Mouse (Mus musculus): ENCODE results near the gene Mcat. TPM values are rescaled to one million over a fixed set of nuclear protein-coding genes. Genes with fewer than 3 reads are reported as not detected.
A peak's percentile ranks its signal among the peaks of the same experiment; 100 is the strongest.
"Not testable (repeated sequence)": the region's sequence is repeated elsewhere in the genome, so short reads cannot be mapped to it uniquely, and the experiment has no call there.

Gene Mcat
- polyA plus RNA-seq, 1 experiment from 2014 or later = 41.1 TPM

DNA sequence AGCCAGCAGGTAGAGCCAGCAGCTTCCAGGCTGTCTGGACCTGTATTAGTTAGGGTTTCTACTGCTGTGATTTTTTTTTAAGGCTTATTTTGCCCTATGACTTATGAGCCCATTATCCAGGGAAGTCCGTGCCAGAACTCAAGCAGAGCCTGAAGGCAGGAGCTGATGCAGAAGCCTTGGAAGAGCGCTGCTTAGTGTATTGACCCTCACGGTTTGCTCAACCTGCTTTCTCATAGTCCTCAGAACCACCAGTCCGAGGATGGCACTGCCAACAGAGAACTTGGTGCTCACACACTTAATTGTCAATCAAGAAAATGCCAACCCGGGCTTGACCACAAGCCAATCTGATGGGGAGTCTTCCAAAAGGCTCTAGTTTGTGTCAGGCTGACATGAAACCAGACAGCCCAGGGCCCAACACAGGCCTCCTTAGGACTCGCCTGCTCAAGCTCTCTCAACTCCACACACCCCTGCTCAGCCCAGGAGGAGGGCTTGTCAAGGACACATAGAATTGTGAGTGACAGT, 42.7 kb downstream of the Mcat start:
- H3K9me3 ChIP-seq (ENCODE audit: control insufficient read depth, low read length) = no peaks in the 10 kb centered on the region
- H3K27me3 ChIP-seq (replicated peaks; ENCODE audit: control insufficient read depth, insufficient read depth, low read length) = peaks cover 15% of the 10 kb centered on the region
- peaks cover 10% of the 10 kb centered on the region for H3K4me1 ChIP-seq (replicated peaks; ENCODE audit: control insufficient read depth, insufficient read depth, low read length)
- no peaks in the 10 kb centered on the region for H3K36me3 ChIP-seq (ENCODE audit: control insufficient read depth, insufficient read depth, low read length)
- ATAC-seq (replicated peaks; ENCODE audit: low FRiP score, low TSS enrichment, low read depth) = no peak
- WGBS = 83% methylated on average over 6 of the region's 6 CpGs
- no peak overlapping the region for H3K4me2 ChIP-seq (ENCODE audit: low read length)
- no peak for DNase-seq (ENCODE audit: low spot score)
- H3K4me3 ChIP-seq (ENCODE audit: low read depth, low read length) = no peak overlapping the region
- H3K9ac ChIP-seq (ENCODE audit: low read length) = no peak overlapping the region
- H3K27ac ChIP-seq (ENCODE audit: low read depth) = no peak overlapping the region

DNA sequence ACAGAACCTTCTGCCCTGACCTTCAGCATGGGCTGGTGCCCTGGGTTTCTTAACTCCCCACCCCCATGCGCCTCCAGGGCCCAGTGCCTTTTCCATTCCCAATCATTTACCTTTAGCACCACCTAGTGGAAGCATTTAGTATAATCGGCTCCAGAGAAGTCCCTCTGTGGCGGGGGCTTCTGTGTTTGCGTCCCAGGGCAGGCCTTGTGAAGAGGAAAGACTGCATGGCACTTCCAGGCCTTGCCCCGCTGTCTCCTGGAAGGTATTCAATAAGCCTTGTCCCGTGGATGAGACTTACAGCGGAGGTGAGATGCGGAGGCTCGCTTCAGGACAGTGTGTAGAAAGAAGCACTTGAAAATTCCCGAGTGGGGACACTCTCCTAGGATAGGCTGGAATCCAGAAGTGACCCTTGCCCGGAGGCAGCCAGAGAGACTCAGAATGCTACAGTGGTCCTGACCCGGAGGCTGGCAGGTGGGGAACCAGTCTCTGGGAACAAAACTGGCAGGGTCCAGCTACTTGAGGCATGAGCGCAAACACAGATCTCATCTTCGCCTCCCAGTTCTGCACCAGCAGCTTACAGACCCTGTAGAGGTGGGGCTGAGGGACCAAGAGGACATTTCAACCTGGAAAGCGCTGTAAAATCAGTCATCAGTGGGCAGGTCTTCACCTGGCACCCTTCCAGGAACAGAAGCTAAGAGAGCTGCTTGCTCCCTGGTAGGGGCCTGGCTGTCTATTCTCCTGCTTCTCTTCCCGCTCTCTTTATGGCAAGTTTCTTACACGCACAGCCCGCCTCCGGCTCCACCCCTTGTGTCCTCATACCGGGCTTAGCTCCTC, 45.2 kb downstream of the Mcat start:
- Histone ChIP-seq H3K4me2 (ENCODE audit: low read length) (peak overlapping the region; percentile 6; the same call in 1 of the 2 replicates), H3K4me3 (ENCODE audit: low read depth, low read length) (no peak overlapping the region), H3K4me1 (replicated peaks; ENCODE audit: control insufficient read depth, insufficient read depth, low read length) (peaks cover 10% of the 10 kb centered on the region), H3K27me3 (replicated peaks; ENCODE audit: control insufficient read depth, insufficient read depth, low read length) (no peaks in the 10 kb centered on the region; the same call in 1 of the 2 replicates), H3K27ac (ENCODE audit: low read depth) (no peak overlapping the region), H3K36me3 (ENCODE audit: control insufficient read depth, insufficient read depth, low read length) (no peaks in the 10 kb centered on the region), H3K9ac (ENCODE audit: low read length) (no peak overlapping the region), H3K9me3 (ENCODE audit: control insufficient read depth, low read length) (no peaks in the 10 kb centered on the region)
- DNase-seq (ENCODE audit: low spot score) (peak; percentile 76), ATAC-seq (replicated peaks; ENCODE audit: low FRiP score, low TSS enrichment, low read depth) (peak; percentile 73)
- WGBS = 32% methylated on average over 20 of the region's 20 CpGs

DNA sequence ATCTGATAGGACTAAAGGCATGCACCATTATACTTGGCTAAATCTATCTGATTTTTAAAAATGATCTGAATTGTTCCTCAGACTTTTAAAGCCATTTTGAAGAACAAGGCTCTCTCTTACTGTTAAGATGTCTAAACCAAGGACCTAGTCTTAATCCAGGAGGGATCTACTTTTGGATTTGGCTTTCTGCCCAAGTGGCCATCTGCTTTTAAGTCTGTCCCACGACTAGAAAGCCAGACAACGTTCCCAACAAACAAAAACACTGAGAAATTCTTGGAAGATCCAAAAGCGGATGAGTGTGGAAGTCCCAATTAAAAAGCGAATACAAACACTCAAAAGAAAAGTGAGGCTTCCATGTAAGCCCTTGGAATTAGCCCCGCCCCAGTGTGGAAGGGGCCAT, 48.6 kb downstream of the Mcat start:
- Histone ChIP-seq H3K4me1 (replicated peaks; ENCODE audit: control insufficient read depth, insufficient read depth, low read length) (peaks cover 6% of the 10 kb centered on the region), H3K9ac (ENCODE audit: low read length) (no peak overlapping the region), H3K9me3 (ENCODE audit: control insufficient read depth, low read length) (no peaks in the 10 kb centered on the region), H3K36me3 (ENCODE audit: control insufficient read depth, insufficient read depth, low read length) (no peaks in the 10 kb centered on the region), H3K4me3 (ENCODE audit: low read depth, low read length) (no peak overlapping the region), H3K27ac (ENCODE audit: low read depth) (no peak overlapping the region), H3K27me3 (replicated peaks; ENCODE audit: control insufficient read depth, insufficient read depth, low read length) (no peaks in the 10 kb centered on the region; the same call in 1 of the 2 replicates), H3K4me2 (ENCODE audit: low read length) (no peak overlapping the region)
- 70% methylated on average over 5 of the region's 5 CpGs for WGBS
- ATAC-seq (replicated peaks; ENCODE audit: low FRiP score, low TSS enrichment, low read depth) = no peak
- no peak for DNase-seq (ENCODE audit: low spot score)

- DNase-seq (ENCODE audit: low spot score) (no peak), ATAC-seq (replicated peaks; ENCODE audit: low FRiP score, low TSS enrichment, low read depth) (no peak)
- H3K4me1 ChIP-seq (replicated peaks; ENCODE audit: control insufficient read depth, insufficient read depth, low read length) = no peaks in the 10 kb centered on the region
- H3K4me2 ChIP-seq (ENCODE audit: low read length) = no peak overlapping the region
- H3K4me3 ChIP-seq (ENCODE audit: low read depth, low read length) = no peak overlapping the region
- no peaks in the 10 kb centered on the region for H3K9me3 ChIP-seq (ENCODE audit: control insufficient read depth, low read length)
- H3K36me3 ChIP-seq (ENCODE audit: control insufficient read depth, insufficient read depth, low read length) = no peaks in the 10 kb centered on the region
- no peaks in the 10 kb centered on the region; the same call in 1 of the 2 replicates for H3K27me3 ChIP-seq (replicated peaks; ENCODE audit: control insufficient read depth, insufficient read depth, low read length)
- H3K9ac ChIP-seq (ENCODE audit: low read length) = no peak overlapping the region
- H3K27ac ChIP-seq (ENCODE audit: low read depth) = no peak overlapping the region
- WGBS = 73% methylated on average over 13 of the region's 13 CpGs
Measured at GRCm38 (mm10) chr15:83512489-83513281, 50.9 kb downstream of the Mcat start.

DNA sequence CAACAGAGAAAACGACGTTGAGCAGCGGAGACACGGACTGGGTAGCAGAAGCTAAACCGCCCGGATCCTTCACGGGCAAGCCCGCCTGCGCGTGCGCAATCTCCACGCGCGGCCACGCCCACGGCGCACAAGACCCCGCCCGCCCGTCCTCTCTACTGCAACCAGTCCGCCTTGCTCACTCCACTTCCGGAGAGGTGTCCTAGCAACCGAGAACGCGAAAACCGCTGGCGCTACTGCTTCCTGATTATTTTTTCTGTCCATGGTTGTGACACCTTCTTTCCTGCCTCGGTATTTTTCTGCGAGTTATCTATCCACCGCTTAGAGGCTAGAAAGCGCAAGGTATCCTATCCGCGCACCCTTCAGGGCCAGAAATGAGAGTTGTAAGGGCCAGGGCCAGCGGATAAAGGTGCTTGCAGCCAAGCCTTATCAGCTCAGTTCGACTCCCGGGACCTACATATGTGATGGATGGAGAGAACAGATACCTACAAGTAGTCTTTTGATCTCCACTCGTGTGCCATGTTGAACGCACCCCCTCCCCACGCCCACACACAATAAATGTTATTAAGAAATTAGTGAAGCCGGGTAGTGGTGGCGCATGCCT, 52.7 kb downstream of the Mcat start, which contains the start of gene Ttll1:
Gene Ttll1 (minus strand): TSS at position 89 of the 601 bp plus-strand sequence.
- no peaks in the 10 kb centered on the region; the same call in 1 of the 2 replicates for H3K27me3 ChIP-seq (replicated peaks; ENCODE audit: control insufficient read depth, insufficient read depth, low read length)
- 0 out of 2 replicates have a peak within 1 kb of the TSS, but pooled peaks have one; percentile 33 for H3K27ac ChIP-seq (ENCODE audit: low read depth)
- H3K4me2 ChIP-seq (ENCODE audit: low read length) = peak within 1 kb of the TSS; percentile 82
- DNase-seq (ENCODE audit: low spot score) (peak; percentile 95), ATAC-seq (replicated peaks; ENCODE audit: low FRiP score, low TSS enrichment, low read depth) (peak; percentile 95)
- peak within 1 kb of the TSS; percentile 44 for H3K9ac ChIP-seq (ENCODE audit: low read length)
- peak within 1 kb of the TSS; percentile 61 for H3K4me3 ChIP-seq (ENCODE audit: low read depth, low read length)
- no peaks in the 10 kb centered on the region for H3K4me1 ChIP-seq (replicated peaks; ENCODE audit: control insufficient read depth, insufficient read depth, low read length)
- H3K36me3 ChIP-seq (ENCODE audit: control insufficient read depth, insufficient read depth, low read length) = no peaks in the 10 kb centered on the region
- WGBS = 11% methylated on average over 41 of the region's 41 CpGs
- H3K9me3 ChIP-seq (ENCODE audit: control insufficient read depth, low read length) = no peaks in the 10 kb centered on the region

GRCm38 (mm10) chr15:83509950-83510804, 53.4 kb downstream of the Mcat start:
- no peaks in the 10 kb centered on the region for H3K9me3 ChIP-seq (ENCODE audit: control insufficient read depth, low read length)
- H3K27me3 ChIP-seq (replicated peaks; ENCODE audit: control insufficient read depth, insufficient read depth, low read length) = no peaks in the 10 kb centered on the region; the same call in 1 of the 2 replicates
- H3K4me3 ChIP-seq (ENCODE audit: low read depth, low read length) = peak overlapping the region; percentile 61
- H3K9ac ChIP-seq (ENCODE audit: low read length) = peak overlapping the region; percentile 44
- no peaks in the 10 kb centered on the region for H3K36me3 ChIP-seq (ENCODE audit: control insufficient read depth, insufficient read depth, low read length)
- no peaks in the 10 kb centered on the region for H3K4me1 ChIP-seq (replicated peaks; ENCODE audit: control insufficient read depth, insufficient read depth, low read length)
- ATAC-seq (replicated peaks; ENCODE audit: low FRiP score, low TSS enrichment, low read depth) (peak; percentile 56), DNase-seq (ENCODE audit: low spot score) (no peak)
- peak overlapping the region; percentile 82 for H3K4me2 ChIP-seq (ENCODE audit: low read length)
- H3K27ac ChIP-seq (ENCODE audit: low read depth) = 0 out of 2 replicates have a peak overlapping the region, but pooled peaks have one; percentile 33
- WGBS = 28% methylated on average over 17 of the region's 17 CpGs

DNA sequence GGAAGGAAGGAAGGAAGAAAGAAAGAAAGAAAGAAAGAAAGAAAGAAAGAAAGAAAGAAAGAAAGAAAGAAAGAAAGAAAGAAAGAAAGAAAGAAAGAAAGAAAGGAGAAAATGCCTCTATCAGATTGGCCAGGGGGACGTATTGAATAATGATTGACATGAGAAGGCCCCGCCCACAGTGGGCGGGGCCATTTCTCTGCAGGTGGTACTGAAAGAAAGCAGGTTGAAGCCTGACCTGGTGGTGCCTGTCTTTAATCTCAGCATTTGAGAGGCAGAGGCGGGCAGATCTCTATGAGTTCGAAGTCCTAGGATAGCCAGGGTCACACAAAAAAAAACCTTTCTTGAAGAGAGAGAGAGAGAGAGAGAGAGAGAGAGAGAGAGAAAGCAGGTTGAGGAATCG, 62.1 kb downstream of the Mcat start:
- not testable (repeated sequence) for H3K9me3 ChIP-seq (ENCODE audit: control insufficient read depth, low read length)

More for the DNA sequence above, 62.1 kb downstream of the Mcat start:
- DNase-seq (ENCODE audit: low spot score); ATAC-seq (replicated peaks; ENCODE audit: low FRiP score, low TSS enrichment, low read depth); H3K9ac ChIP-seq (ENCODE audit: low read length); H3K4me2 ChIP-seq (ENCODE audit: low read length); H3K27me3 ChIP-seq (replicated peaks; ENCODE audit: control insufficient read depth, insufficient read depth, low read length); H3K4me3 ChIP-seq (ENCODE audit: low read depth, low read length); H3K27ac ChIP-seq (ENCODE audit: low read depth); H3K4me1 ChIP-seq (replicated peaks; ENCODE audit: control insufficient read depth, insufficient read depth, low read length): not testable (repeated sequence)
- H3K36me3 ChIP-seq (ENCODE audit: control insufficient read depth, insufficient read depth, low read length) = peaks cover 13% of the 10 kb centered on the region
- 75% methylated on average over 6 of the region's 6 CpGs for WGBS

All from intestine, embryonic 14.5 days (tissue).